Mouse (Mus musculus): ENCODE measurements around the gene Syde2. TPM values are rescaled to one million over a fixed set of nuclear protein-coding genes. Genes with fewer than 3 reads are reported as not detected.

The Syde2 gene
- total RNA-seq, 2 experiments from 2014 or later: 4.4 to 5.1 TPM

DNA sequence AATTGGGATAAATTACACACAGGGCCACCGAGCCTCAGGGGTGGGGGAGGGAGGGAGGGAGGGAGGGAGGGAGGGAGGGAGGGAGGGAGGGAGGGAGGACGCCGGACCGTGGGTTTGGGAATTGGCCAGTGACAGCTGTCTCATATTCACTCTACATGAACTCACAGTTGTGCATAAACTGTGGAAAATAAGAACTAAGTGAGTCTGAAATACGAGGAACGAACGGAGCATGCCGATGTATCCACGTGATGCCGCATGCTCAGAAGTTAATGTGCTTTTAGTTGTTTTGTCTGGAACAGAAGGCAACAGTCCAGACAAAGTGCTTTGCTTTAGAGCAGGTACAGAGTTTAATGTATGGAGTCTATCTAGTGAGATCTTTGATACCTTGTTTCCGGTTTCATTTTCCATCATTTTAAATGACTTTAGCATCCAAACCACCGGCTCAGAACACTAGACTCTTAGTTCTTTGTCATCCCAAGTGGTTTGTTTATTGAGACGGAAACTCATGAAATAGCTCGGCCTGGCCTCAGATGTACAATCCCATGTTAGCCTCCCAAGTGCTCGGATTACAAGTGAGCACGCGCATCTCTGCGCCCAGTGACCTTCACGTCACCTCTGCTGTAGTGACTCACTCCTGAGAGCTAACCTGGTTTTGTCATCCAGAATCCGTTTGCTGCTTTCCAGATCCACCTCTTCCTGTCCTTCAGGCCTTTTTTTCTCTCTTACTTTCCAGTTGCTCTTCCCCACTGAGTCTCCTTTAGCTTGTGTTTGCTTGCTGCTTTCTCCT lies 22.4 kb downstream of the Syde2 start:
- DNase-seq (ENCODE audit: low spot score in 2 of 2): peak in 1 of 2 experiments; percentile 25

DNA sequence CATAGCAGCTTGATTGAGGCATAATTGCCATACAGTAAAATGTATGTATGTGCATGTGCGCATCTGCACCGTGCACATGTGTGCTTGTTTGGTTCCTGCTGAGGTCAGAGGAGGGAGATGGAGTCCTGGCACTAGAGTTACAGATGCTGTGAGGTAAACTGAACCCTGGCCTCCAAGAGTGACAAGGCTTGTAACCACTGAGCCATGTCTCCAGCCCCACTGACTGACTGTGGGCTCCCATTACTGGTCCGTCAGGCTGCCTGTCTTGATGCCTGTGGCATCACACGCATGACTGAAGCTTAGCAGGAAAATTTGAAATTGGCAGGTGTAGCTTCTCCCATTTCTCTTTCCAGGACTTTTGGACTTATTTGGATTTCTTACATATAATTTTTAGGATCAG lies 23.1 kb downstream of the Syde2 start:
- no peak for DNase-seq (ENCODE audit: low spot score in 2 of 2)

DNA sequence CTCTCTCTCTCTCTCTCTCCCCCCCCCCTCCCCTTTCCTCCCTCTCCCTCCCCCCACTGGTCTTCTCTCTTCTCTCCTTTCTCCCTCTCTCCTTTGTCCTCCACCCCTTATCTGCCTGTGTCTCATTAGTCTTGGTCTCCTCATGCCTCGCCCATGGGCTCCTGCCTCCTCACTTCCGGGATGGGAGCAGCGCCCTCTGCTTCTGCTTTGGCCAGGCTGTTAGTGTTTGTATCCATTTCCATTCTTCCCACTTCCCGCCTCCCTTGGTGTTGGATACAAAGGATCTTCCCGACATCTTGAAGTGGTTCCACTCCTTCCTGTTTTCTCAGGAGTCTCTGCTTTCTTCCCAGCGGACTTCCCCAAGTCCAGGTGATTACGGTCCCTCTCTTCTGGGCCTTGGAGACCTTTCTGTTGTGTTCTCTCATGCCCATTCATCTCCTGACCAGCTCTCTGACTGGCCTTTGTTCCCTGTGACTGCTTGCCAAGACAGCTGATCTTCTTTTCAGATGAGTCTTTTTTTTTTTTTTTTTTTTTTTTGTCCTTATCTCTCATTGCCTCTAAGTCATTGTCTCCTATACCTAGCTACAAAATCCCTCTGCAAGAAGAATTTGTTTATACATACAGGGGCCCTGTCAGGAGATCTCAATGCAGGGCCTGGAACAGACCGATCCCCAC lies 24.0 kb downstream of the Syde2 start:
- no peak for DNase-seq (ENCODE audit: low spot score in 2 of 2)

DNA sequence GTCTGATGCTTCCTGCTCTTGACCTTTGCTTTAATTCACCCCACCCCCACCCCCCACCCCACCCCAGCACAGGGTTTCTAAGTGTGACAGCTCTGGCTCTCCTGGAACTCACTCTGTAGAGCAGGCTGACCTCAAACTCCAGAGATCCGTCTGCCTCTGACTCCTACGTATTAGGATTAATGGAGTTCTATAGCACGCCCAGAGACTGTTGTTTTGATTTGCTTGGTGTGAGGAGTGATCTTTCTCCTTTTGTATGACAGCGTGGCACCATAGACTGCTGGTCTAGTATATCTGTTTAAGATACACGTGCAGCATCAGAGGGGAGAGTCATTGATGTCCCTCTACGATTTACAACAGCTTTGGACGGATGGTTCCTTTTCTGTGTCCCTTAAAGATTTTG lies 25.8 kb downstream of the Syde2 start:
- DNase-seq (ENCODE audit: low spot score in 2 of 2): no peak

DNA sequence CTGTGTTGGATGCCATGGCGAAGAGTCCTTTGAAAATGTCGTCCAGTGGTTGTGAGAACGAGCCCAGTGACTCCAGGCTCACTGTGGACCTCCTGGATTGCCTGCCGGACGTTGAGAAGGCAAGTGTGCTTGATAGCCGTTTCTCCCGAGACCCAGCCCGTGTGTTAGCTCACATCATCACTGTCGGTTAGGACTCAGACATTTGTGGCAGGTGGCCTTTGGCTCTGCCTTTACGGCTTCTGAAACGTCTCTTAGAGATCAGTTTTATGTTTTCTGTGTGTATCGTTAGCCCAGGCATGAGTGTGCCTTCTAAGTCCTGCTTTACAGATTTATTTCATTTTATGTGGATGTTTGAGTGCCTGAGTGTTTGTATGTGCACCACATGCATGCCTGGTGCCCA lies 26.7 kb downstream of the Syde2 start:
- no peak for DNase-seq (ENCODE audit: low spot score in 2 of 2)

DNA sequence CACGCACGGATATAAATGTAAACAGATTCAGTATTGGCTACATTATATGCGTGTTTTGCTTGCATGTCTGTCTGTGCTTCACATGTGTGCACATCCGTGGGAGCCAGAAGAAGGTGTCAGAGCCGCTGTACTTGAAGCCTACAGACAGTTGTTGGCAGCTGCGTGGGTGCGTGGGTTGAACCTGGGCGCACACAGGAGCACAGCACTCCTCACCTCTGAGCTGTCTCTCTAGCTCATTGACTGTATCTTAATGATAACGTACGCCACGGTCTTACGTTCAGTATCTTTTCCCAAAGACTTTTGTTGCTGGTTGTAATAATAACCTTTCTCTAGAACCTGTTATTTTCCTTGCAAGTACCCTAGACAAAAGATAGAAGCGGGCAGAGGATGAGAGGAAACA lies 29.3 kb downstream of the Syde2 start:
- DNase-seq (ENCODE audit: low spot score in 2 of 2): no peak

DNA sequence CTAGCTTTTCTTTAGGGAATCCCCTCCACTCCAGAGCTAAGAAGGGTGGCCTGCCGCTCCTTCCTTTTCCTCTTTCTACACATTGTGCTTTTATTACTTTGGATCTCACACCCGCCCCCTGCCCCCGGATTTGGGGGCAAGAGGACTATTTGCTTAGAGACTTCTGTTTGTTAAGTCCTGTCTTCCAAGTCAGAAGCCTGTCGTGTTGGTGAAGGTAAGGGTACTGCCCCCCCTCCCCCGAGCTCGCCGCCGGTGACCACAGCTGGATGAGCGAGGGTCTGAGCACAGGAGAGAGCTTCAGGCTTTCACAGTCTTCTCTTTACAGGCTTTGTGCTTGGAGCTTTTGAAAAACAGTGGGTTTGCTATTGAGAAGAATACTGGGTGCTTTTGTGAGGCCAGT lies 29.9 kb downstream of the Syde2 start:
- no peak for DNase-seq (ENCODE audit: low spot score in 2 of 2)

DNA sequence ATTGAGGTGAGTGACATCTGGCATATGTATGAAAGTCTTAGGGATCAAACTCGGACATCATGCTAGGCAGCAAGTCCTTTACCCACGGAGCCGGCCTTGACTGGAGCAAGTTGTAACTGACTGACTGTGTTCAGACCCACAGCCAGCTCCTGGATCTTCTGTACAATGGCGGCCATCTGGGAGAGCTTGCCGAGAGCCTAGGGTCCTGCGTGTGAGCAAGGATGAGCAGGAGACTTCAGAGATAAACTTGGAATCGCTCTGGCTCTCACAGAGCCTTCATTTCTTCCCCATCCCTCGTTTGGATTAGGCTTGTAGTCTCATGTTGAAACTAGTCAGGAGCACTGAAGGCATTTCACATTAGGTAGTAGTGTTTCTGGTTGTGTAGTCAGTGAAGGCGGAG lies 34.6 kb downstream of the Syde2 start:
- DNase-seq (ENCODE audit: low spot score in 2 of 2): no peak

DNA sequence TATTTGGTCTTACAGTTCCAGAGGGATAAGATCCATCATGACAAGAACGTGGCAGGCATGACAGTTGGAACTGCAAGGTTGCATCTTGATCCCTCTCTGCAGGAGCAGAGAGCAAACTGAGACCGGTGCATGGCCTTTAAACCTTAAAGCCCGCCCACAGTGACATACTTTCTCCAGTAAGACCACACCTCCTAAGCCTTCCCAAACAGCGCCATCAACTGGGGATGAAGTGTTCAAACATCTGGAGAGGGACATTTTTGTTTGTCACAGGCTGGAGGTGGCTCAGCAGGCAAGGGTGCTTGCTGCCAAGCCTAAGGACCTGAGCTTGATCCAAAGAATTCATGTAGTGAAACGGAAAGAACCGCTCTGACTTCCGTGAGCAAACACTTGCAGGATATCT lies 37.1 kb downstream of the Syde2 start:
- no peak for DNase-seq (ENCODE audit: low spot score in 2 of 2)

DNA sequence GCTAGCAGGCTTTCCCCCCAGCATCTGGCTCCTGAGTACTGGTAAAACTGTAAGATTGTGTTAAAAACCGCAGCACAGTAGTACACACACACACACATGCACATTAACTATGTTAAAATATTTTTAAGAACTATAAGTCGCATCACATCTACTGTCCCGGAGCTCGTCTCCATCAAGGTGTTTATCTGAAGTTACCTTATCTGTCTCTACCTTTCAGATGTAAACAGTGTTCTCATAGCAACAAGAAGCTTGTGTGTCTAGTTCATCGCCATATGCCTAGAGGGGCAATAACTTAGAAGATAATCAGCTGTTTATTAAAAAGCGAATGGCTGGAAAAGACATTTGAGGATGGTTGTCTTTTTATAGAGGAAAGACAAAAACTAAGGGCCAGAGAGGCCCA lies 37.8 kb downstream of the Syde2 start:
- no peak for DNase-seq (ENCODE audit: low spot score in 2 of 2)

DNA sequence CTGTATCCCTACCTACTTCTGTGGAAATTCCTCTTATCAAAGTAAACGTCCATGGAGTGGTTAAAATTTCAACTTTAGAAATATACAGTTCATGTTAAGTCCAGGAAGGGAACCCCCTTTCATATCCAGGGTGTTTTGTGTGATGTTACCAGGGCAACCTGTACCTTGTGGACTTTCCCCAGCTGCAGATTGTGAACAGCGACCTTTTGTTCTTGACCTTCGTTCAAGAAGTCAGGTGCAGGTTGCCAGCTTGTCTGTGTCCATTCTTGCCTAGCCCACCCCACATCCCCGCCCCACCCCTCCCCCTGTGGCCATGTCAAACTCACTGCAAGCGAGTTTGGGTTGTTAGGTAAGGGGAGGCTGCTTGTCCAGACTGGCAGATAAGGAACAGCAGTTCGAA lies 39.4 kb downstream of the Syde2 start:
- DNase-seq (ENCODE audit: low spot score in 2 of 2): no peak

DNA sequence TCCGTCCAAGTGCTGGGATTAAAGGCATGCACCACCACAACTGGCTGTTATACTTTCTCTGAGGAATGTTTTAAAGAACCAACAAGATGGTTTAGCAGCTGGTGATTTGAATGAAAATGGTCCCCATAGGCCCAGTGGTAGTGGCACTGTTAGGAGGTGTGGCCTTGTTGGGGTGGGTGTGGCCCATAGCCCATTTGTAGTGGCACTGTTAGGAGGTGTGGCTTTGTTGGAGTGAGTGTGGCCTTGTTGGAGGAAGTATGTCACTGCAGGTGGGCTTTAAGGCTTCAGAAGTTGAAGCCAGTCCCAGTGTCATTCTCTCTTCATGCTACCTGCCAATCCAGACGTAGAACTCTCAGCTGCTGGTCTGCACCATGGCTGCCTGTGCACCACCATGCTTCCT lies 40.7 kb downstream of the Syde2 start:
- DNase-seq (ENCODE audit: low spot score in 2 of 2): no peak

DNA sequence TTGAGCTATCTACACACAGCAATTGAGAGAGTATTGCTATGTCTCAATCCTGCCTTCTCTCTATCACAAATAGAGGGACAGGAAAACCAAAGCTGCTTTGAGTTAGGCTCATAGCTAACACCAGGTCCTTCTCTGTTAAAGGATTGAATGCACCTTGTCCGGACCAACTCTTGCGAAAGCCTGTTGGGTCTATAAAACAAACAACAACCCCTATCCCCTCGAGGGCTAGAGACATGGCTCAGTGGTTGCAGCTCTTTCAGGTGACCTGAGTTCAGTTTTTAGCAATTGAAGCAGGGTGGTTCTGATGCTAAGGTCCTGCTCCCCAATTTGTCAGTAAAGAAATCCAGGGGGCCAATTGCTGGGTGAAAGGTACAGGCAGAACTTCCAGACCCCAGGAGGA lies 41.6 kb downstream of the Syde2 start:
- DNase-seq (ENCODE audit: low spot score in 2 of 2): no peak

DNA sequence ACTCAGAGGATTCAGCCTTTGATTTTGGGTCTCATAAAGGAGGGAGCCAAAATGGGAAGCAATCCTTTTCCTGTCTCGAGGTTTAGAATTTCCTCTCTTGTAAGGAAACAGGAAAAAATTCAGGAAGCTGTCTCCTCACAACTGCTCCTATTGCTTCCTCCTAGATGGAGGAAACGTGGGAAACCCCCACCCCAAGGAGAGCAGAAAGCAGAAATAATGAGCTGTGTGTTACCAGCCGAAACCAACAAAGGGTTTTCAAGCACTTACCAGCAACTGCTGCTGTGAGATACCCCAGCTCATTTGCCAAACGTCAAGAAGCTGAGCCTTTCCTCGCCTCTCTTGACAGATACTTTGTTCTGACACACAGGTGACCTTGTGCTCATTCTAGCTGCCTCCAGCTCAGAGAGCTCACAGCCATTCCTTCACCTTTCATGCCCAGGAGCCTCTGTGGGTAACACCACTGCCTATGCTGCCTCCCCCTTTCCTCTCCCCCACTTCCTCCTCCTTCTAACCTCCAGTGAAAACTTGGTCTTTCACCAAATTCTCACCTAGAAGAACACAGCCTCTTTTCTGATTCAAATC lies 42.7 kb downstream of the Syde2 start:
- DNase-seq (ENCODE audit: low spot score in 2 of 2): no peak

DNA sequence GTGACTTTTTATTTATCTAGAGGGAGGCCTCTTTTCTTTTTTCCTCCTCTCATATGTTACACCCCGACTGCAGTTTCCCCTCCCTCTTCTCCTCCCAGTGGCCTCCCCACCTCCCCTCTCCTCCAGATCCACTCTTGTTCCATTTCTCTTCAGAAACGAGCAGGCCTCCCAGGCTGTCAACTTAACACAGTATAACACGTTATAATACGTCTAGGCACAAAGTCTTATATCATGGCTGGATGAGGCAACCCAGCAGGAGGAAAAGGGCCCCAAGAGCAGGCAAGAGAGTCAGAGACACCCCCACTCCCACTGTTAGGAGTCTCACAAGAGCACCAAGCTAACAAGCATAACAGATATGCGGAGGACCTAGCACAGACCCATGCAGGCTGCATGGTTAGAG lies 45.3 kb downstream of the Syde2 start:
- no peak for DNase-seq (ENCODE audit: low spot score in 2 of 2)

DNA sequence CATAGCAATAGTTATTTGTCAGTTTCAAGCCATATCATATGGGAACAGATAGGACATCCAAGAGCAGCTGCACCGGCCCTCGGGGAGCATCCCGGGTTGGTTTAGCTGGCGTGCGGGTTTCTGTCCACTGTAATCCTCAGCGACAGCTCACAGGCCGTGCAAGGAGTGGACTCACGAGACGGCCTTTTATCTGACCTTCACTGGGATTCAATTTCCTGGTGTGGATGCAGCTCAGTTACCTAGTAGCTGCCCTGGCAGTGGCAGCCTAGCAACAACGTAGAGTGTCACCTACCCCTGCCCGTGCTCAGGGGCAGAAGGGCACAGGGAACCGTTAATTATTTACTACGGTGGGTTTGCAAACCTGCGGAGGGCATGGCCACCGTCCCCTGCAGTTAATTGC lies 50.2 kb downstream of the Syde2 start:
- no peak for DNase-seq (ENCODE audit: low spot score in 2 of 2)

DNA sequence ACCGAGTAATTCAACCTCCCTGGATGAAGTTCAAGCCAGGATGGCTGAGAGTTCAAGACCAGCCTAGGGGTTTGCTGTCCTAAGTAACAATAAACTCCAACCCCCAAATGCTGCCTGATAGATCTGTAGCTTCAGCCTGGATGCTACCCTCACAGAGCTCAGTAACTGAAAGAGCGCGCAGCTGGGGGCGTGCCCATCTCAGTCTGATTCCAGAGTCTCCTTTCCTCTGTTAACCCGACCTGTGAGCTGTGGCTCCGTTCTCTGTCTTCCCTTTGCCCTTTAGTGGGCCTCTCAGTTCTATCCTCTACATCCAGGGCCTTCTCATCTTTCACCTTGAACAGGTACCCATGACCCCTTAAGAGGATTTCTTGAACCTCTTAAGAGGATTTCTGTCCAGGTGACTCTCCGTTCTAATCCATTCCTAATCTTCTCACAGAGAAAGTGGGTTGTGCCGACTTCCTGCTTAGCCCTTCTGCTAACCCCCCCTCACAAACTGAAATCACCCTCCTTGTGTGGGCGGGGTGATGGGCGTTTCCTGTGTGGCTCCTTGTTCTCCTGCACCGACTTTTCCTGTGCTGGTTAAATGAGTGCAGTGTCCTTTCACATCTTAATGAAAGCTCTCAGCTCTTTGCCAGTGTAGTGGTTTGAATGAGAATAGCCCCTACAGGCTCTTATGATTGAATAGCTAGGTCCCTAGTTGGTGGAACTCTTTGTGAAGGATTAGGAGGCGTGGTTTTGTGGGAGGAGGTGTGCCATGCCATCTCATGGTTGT lies 51.6 kb downstream of the Syde2 start:
- no peak for DNase-seq (ENCODE audit: low spot score in 2 of 2)

DNA sequence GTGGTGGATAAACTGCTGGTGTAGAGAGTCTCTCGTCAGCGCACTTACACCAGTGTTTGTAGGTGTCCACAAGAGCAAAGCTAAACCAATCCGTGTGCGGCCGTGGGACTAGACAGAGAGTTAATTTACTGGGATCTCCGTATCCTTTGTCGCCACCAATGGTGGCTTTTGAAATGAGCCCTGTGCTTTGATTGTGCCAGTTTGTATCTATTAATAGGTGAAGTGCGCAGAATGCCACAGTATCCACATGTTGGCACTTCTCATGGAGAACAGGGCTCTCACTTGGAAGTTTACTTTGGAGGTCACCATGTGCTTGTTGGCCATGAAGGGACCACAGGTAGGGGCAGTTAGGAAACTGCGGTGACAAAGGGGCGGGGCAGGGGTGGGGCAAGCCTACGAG lies 53.7 kb downstream of the Syde2 start:
- DNase-seq (ENCODE audit: low spot score in 2 of 2): no peak

DNA sequence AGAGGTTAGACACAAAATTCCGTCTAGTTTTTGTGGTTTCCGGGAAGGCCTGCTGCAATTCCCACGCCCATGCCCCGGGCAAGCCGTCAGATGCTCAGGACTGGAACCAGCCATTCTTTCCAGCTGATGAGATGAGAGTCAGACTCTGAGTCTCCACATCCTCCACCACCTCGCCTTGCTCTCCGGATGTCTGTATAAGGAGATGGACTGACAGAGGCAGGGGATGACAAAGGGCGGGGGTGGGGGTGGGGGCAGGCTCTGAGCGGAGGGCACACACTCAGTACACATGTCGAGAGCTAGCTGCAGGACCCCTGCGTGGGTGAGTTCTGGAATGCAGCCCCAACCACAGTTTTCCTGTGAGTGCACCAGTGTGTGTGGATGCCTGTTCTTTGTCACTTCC lies 57.3 kb downstream of the Syde2 start:
- DNase-seq (ENCODE audit: low spot score in 2 of 2): no peak

DNA sequence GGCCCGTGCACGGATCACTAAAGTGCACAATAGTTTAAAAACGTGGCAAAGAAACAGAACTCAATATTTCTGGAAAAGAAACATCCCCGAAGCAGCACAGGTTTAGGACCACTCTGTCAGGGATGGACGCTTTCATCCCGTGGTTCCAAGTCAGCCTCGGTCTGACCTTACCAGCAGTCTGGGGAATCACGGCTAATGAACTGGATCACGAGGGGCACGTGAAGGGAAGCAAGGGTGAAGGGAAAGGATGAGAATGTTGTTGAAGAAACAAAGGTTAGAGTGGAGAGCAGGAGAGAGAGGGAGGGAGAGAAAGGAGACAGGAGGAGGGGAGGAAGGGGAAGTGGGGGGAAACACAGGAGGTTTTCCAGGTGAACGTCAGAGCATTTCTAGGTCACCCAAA lies 58.4 kb downstream of the Syde2 start:
- no peak for DNase-seq (ENCODE audit: low spot score in 2 of 2)

DNA sequence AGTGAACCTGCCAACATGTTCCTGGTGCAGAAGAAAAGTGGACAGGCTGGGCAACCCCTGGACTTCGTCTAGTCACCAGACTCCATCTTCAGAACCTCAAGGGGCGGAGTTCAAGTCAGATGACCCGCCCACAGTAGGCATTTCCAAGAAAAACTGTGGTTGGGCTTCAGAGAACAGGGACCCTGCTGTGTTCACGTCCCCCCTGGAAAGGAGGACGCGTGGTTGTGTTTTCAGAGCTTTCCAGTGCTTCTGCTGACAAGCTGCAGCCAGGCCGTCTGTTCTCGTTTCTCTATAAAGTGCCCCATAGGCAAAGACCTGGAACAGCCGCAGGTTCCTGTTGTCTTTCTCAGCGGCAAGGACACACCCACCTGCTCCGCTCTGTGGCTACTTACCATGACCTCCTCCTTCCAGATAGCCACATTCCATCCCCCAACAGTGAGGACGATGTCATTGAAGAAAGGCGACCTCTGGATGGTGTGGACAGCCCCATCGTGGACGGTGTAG lies 60.1 kb downstream of the Syde2 start:
- DNase-seq (ENCODE audit: low spot score in 2 of 2): no peak

DNA sequence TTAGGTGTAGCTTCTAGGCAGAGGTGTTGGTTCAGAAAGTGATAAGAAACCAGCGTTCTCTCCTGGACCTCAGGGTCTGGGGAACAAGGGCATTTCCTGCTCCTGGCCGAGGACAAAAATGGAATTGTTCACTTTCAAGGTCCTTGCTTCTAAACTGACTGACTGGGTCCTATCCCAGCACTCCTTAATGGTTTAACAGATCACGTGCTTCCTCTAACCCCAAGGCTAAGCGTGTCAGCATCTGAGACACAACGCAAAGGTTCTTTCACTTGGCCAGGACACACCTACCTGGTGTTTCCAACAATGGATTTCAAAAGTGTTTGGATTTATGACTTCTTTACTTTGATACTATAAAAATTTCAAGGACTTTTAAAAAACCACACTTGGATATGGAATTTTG lies 62.3 kb downstream of the Syde2 start:
- DNase-seq (ENCODE audit: low spot score in 2 of 2): no peak
